Mouse (Mus musculus): ENCODE data around the gene Plekhb2. TPM values are rescaled to one million over a fixed set of nuclear protein-coding genes. Genes with fewer than 3 reads are reported as not detected.

The Plekhb2 gene
- polyA plus RNA-seq, 2 experiments = 4.0 to 8.0 TPM

DNA sequence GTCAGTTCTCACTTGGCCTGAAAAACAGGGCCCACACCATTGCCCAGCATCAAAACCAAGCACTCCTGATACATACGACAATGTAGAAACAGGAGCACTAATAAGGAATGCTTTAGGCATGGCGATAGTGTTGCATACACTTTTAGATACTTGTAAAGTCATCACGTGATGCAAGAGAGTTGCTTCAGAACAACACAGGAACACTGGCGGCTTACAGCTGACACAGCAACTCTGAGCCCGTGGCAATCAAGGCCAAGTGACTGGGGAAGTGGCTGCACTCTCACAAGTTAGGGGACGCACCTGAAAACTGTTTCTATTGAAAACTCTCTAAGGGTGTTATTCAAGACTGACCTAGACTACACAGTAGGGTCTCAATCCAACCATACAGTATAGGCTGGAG, 26.4 kb upstream of the Plekhb2 start:
- Histone ChIP-seq H3K4me1 (replicated peaks; ENCODE audit: control insufficient read depth in 2 of 2, insufficient read depth in 2 of 2, low read length in 1 of 2) (no peaks in the 10 kb centered on the region; a peak in 1 of 4 replicates), H3K36me3 (replicated peaks; ENCODE audit: control insufficient read depth, insufficient read depth, low read depth) (peaks cover 18% of the 10 kb centered on the region), H3K9me3 (ENCODE audit: control insufficient read depth, low read length) (no peaks in the 10 kb centered on the region), H3K27ac (no peak overlapping the region), H3K4me3 (ENCODE audit: insufficient read depth in 1 of 2, low read depth in 2 of 2, low read length in 2 of 2) (no peak overlapping the region), H3K9ac (replicated peaks) (no peak overlapping the region), H3K27me3 (ENCODE audit: control insufficient read depth, insufficient read depth, low read length) (no peaks in the 10 kb centered on the region), H3K4me2 (ENCODE audit: low read depth) (no peak overlapping the region)
- DNase-seq (ENCODE audit: low read depth in 3 of 3, low spot score in 3 of 3) = no peak
- 73% methylated on average over 6 of the region's 6 CpGs for WGBS (ENCODE audit: insufficient replicate concordance)
- no peak for ATAC-seq (ENCODE audit: insufficient read depth)
- TF ChIP-seq EP300 (IDR thresholded peaks at IDR 0.05; ENCODE audit: low read depth) (no peak), CTCF (IDR thresholded peaks at IDR 0.05; ENCODE audit: low read depth) (no peak)

DNA sequence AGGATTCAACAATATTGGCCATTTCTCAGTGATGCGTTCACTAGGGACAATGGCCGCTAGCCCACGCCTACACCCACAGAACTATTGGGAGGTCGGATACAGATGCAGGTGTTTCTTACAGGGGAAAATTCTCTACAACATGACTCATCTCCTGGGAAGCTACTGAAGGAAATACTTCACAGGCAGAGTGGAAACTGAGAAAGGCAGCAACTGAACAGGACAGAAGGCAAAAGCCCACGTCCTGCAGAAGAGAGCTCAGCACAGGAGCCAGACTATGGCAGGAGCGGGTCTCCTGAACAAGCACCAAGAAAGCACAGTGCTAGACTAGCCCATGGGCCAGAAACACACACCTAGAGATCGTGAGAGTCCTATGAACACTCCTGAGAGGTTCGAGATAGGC, 25.6 kb upstream of the Plekhb2 start:
- Histone ChIP-seq H3K9me3 (ENCODE audit: control insufficient read depth, low read length) (no peaks in the 10 kb centered on the region), H3K27me3 (ENCODE audit: control insufficient read depth, insufficient read depth, low read length) (no peaks in the 10 kb centered on the region), H3K36me3 (replicated peaks; ENCODE audit: control insufficient read depth, insufficient read depth, low read depth) (peaks cover 10% of the 10 kb centered on the region), H3K27ac (no peak overlapping the region), H3K4me3 (ENCODE audit: insufficient read depth in 1 of 2, low read depth in 2 of 2, low read length in 2 of 2) (no peak overlapping the region), H3K9ac (replicated peaks) (no peak overlapping the region), H3K4me2 (ENCODE audit: low read depth) (no peak overlapping the region), H3K4me1 (replicated peaks; ENCODE audit: control insufficient read depth in 2 of 2, insufficient read depth in 2 of 2, low read length in 1 of 2) (no peaks in the 10 kb centered on the region; a peak in 1 of 4 replicates)
- TF ChIP-seq EP300 (IDR thresholded peaks at IDR 0.05; ENCODE audit: low read depth) (no peak), CTCF (IDR thresholded peaks at IDR 0.05; ENCODE audit: low read depth) (no peak)
- 78% methylated on average over 8 of the region's 8 CpGs for WGBS (ENCODE audit: insufficient replicate concordance)
- ATAC-seq (ENCODE audit: insufficient read depth) (no peak), DNase-seq (ENCODE audit: low read depth in 3 of 3, low spot score in 3 of 3) (no peak)

DNA sequence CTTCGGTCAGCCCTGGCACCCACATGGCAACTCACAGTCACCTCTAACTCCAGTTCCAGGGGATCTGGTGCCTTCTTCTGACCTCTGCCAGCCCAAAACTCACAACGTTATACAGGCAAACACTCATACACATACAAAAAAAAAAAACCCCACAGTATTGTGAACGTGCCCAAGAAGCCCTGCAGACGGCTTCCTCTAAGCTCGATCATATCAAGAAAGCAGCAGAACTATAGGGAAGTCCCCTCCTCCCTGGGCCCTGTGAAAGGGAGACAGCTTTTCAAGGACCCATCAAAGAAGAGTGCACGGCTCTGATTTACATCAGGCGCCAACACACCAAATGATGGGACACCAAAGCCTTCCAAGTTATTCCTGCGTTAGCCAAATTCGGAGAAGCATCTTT, 23.9 kb upstream of the Plekhb2 start:
- H3K27ac ChIP-seq = no peak overlapping the region
- H3K9ac ChIP-seq (replicated peaks) = no peak overlapping the region
- peaks cover 8% of the 10 kb centered on the region for H3K36me3 ChIP-seq (replicated peaks; ENCODE audit: control insufficient read depth, insufficient read depth, low read depth)
- no peaks in the 10 kb centered on the region; a peak in 1 of 4 replicates for H3K4me1 ChIP-seq (replicated peaks; ENCODE audit: control insufficient read depth in 2 of 2, insufficient read depth in 2 of 2, low read length in 1 of 2)
- WGBS (ENCODE audit: insufficient replicate concordance) = 65% methylated on average over 9 of the region's 9 CpGs
- DNase-seq (ENCODE audit: low read depth in 3 of 3, low spot score in 3 of 3) (no peak), ATAC-seq (ENCODE audit: insufficient read depth) (no peak)
- no peaks in the 10 kb centered on the region for H3K9me3 ChIP-seq (ENCODE audit: control insufficient read depth, low read length)
- no peak overlapping the region for H3K4me2 ChIP-seq (ENCODE audit: low read depth)
- no peaks in the 10 kb centered on the region for H3K27me3 ChIP-seq (ENCODE audit: control insufficient read depth, insufficient read depth, low read length)
- TF ChIP-seq CTCF (IDR thresholded peaks at IDR 0.05; ENCODE audit: low read depth) = no peak
- TF ChIP-seq EP300 (IDR thresholded peaks at IDR 0.05; ENCODE audit: low read depth) = no peak
- no peak overlapping the region for H3K4me3 ChIP-seq (ENCODE audit: insufficient read depth in 1 of 2, low read depth in 2 of 2, low read length in 2 of 2)

DNA sequence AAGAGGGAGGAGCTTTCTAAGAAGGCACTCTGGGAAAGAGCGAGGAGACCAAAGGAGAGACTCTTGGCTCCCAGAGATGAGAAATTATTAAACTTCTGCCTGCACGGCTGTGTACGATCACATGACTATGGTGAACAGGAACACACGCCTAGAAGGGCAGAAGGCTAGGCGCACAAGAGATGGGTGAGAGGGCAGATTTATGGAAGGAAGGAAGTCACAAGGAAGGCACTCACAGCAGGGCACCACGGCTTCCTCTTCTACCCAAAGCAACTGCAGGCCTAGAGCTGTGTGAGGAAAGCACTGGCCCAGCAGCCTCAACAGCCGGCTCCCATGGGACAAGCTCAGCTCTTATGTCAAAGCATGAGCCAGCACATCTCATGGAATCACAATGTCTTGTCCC, 21.9 kb upstream of the Plekhb2 start:
- Histone ChIP-seq H3K4me1 (replicated peaks; ENCODE audit: control insufficient read depth in 2 of 2, insufficient read depth in 2 of 2, low read length in 1 of 2) (no peaks in the 10 kb centered on the region; a peak in 1 of 4 replicates), H3K9ac (replicated peaks) (no peak overlapping the region), H3K27ac (no peak overlapping the region), H3K4me3 (ENCODE audit: insufficient read depth in 1 of 2, low read depth in 2 of 2, low read length in 2 of 2) (no peak overlapping the region), H3K9me3 (ENCODE audit: control insufficient read depth, low read length) (no peaks in the 10 kb centered on the region), H3K4me2 (ENCODE audit: low read depth) (no peak overlapping the region), H3K27me3 (ENCODE audit: control insufficient read depth, insufficient read depth, low read length) (no peaks in the 10 kb centered on the region), H3K36me3 (replicated peaks; ENCODE audit: control insufficient read depth, insufficient read depth, low read depth) (peaks cover 6% of the 10 kb centered on the region)
- DNase-seq (ENCODE audit: low read depth in 3 of 3, low spot score in 3 of 3) = no peak
- no peak for ATAC-seq (ENCODE audit: insufficient read depth)
- WGBS (ENCODE audit: insufficient replicate concordance) = 68% methylated on average over 7 of the region's 7 CpGs
- TF ChIP-seq EP300 (IDR thresholded peaks at IDR 0.05; ENCODE audit: low read depth) (no peak), CTCF (IDR thresholded peaks at IDR 0.05; ENCODE audit: low read depth) (no peak)

DNA sequence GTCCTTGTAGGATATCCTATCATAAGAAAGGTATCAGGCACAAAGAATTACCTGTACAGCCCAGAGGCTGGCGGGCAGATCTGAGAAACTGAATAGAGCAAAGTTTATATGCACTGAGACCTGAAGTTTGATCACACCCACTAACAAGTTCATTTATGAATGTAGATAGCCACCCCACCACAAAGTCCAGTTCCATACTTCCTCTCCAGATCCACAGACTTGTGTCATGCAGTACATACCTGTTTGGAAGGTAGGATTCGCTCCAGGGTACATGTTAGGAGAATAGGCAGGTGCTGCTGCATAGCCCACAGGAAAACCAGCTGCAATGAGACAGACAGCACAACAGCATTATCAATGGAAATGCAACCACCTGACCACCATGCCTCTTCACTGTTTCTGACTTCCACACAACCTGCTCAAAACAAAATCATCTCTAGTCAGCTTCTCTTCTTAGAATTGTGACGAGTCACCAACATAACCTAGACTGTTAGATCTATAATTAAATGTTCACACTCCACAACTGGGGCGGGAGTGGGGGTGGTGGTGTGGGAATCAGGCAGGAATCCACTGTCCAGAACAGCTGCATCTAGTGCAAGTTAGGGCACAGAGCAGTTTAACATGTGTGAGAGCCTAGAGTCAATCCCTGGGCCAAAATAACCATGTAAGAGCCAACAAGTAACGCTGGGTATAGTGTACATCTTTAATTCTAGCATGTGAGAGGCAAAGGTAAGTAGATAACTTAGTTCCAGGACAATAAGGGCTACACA, 21.1 kb upstream of the Plekhb2 start:
- Histone ChIP-seq H3K4me3 (ENCODE audit: insufficient read depth in 1 of 2, low read depth in 2 of 2, low read length in 2 of 2) (no peak overlapping the region), H3K27ac (no peak overlapping the region), H3K9ac (replicated peaks) (no peak overlapping the region), H3K27me3 (ENCODE audit: control insufficient read depth, insufficient read depth, low read length) (no peaks in the 10 kb centered on the region), H3K4me1 (replicated peaks; ENCODE audit: control insufficient read depth in 2 of 2, insufficient read depth in 2 of 2, low read length in 1 of 2) (no peaks in the 10 kb centered on the region; a peak in 1 of 4 replicates), H3K4me2 (ENCODE audit: low read depth) (no peak overlapping the region), H3K36me3 (replicated peaks; ENCODE audit: control insufficient read depth, insufficient read depth, low read depth) (peaks cover 6% of the 10 kb centered on the region), H3K9me3 (ENCODE audit: control insufficient read depth, low read length) (no peaks in the 10 kb centered on the region)
- TF ChIP-seq EP300 (IDR thresholded peaks at IDR 0.05; ENCODE audit: low read depth) = no peak
- no peak for TF ChIP-seq CTCF (IDR thresholded peaks at IDR 0.05; ENCODE audit: low read depth)
- no peak for ATAC-seq (ENCODE audit: insufficient read depth)
- 75% methylated on average over 5 of the region's 5 CpGs for WGBS (ENCODE audit: insufficient replicate concordance)
- no peak for DNase-seq (ENCODE audit: low read depth in 3 of 3, low spot score in 3 of 3)
